Mouse (Mus musculus) heart, adult 2 months (tissue): ENCODE measurements around the gene Ttll2. TPM values are rescaled to one million over a fixed set of nuclear protein-coding genes. Genes with fewer than 3 reads are reported as not detected.
"Not testable (repeated sequence)": the region's sequence is repeated elsewhere in the genome, so short reads cannot be mapped to it uniquely, and the experiment has no call there.

ENCODE experiments used
- DNase-seq, 2 experiments: peaks; one replicate each; pipeline ENCODE4 v3.0.0; 2021
- H3K27ac ChIP-seq: fragments of 200-600 bp; 2 replicates; pipeline ENCODE4 v1.8.1; 2022
- H3K27me3 ChIP-seq: fragments of 200-500 bp; 2 replicates; pipeline ENCODE4 v1.6.1; 2012; ENCODE audit warnings: mild to moderate bottlenecking, low read length, inconsistent platforms, mixed read lengths; ENCODE audit not compliant: control insufficient read depth, insufficient read depth
- H3K36me3 ChIP-seq: fragments of 200-500 bp; 2 replicates; pipeline ENCODE4 v1.6.1; 2012; ENCODE audit warnings: low read length, inconsistent platforms; ENCODE audit not compliant: control insufficient read depth, insufficient read depth
- H3K4me1 ChIP-seq: fragments of 200-500 bp; 2 replicates; pipeline ENCODE4 v1.6.1; 2011; ENCODE audit warnings: low read length; ENCODE audit not compliant: control insufficient read depth, insufficient read depth
- H3K4me3 ChIP-seq: fragments of 200-600 bp; 2 replicates; pipeline ENCODE4 v1.8.1; 2022
- H3K79me2 ChIP-seq: fragments of 200-500 bp; replicated peaks from 2 replicates; pipeline ENCODE4 v1.6.1; 2012; ENCODE audit warnings: mild to moderate bottlenecking, inconsistent platforms, low read length, moderate library complexity, mixed read lengths; ENCODE audit not compliant: control insufficient read depth, insufficient read depth
- H3K9ac ChIP-seq: fragments of 200-500 bp; 2 replicates; pipeline ENCODE4 v1.6.1; 2012; ENCODE audit warnings: low read depth, mild to moderate bottlenecking, control low read depth, inconsistent platforms, low read length, mixed read lengths
- WGBS: fragments of 180-500 bp; shearing (Covaris S2); methylation state at CpG from one replicate; pipeline ENCODE4 v1.1.7; 2018; 5-methylcytosine and 5-hydroxymethylcytosine counted together
- intact Hi-C: fragments of 180-260 bp; cut with DNase I; formaldehyde crosslinking; loops from one replicate; pipeline ENCODE4 v1.15.1; 2025
- polyA plus RNA-seq: library from polyadenylated mRNA; depleted of rRNA; stranded (reverse); fragments of >200 nt; gene quantifications from 2 replicates; pipeline ENCODE4 v1.2.3, GENCODE M21; 2012
- total RNA-seq, 2 experiments: library from RNA; stranded (reverse); gene quantifications; 2 replicates each; pipeline ENCODE4 v1.2.3; 2021

The Ttll2 gene
- total and polyA plus RNA-seq, 3 experiments: 0.08 TPM; not detected in 2

DNA sequence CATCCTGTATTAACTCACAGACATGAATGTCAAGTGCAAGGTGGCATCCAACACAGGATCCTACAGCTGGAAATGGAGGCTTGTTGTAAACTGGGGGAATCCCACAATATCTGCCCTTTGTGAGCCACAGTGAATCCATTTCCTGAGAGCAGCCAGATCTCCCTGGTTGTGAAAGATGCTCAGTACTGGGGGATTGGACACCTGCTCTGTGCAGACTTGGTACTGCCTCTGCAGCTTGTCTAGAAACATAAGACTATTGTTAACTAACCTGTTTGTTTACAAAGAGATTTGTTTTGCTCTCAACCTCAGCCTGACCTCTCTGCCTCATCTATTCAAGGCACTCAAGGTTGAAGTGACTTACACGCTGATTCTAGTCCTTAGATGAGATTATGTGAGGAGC lies 13.8 kb upstream of the Ttll2 start:
- DNase-seq, H3K27me3 ChIP-seq, H3K4me3 ChIP-seq, H3K27ac ChIP-seq, H3K9ac ChIP-seq, H3K36me3 ChIP-seq, intact Hi-C loops, H3K79me2 ChIP-seq, H3K4me1 ChIP-seq: not testable (repeated sequence)
- WGBS: 40% methylated on average over 1 of the region's 1 CpGs

DNA sequence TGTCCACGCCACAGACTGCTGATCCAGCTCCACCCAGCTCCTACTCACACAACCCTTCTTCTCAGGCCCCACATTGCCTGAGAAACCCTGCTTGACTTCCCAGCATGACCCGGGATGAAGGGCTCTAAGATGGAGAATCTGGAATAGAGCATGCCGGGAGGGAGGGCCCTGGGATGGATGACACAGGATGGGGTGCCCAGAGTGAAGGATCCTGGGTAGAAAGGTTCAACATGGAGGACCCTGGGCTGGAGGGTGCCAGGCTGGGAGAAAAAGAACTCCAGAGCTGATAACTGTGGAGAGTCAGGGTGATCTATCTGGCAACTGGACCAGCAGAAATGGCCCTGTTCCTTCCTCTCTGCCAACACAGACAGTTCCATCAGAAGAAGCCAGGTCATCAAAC lies 13.1 kb upstream of the Ttll2 start:
- H3K79me2 ChIP-seq, H3K27ac ChIP-seq, H3K36me3 ChIP-seq, H3K4me3 ChIP-seq, H3K9ac ChIP-seq, H3K27me3 ChIP-seq, DNase-seq, H3K4me1 ChIP-seq, intact Hi-C loops: not testable (repeated sequence)
- 80% methylated on average over 1 of the region's 3 CpGs for WGBS

- DNase-seq: peak; percentile 22 to 30
- intact Hi-C loops, H3K4me3 ChIP-seq, H3K27ac ChIP-seq, H3K79me2 ChIP-seq, H3K4me1 ChIP-seq, H3K27me3 ChIP-seq, H3K36me3 ChIP-seq, H3K9ac ChIP-seq: not testable (repeated sequence)
- 60% methylated on average over 9 of the region's 9 CpGs for WGBS
Measured at GRCm38 (mm10) chr17:7360749-7361465, 8.4 kb upstream of the Ttll2 start.

- H3K36me3 ChIP-seq, H3K9ac ChIP-seq, H3K4me3 ChIP-seq, intact Hi-C loops, H3K27me3 ChIP-seq, H3K79me2 ChIP-seq, H3K4me1 ChIP-seq, H3K27ac ChIP-seq, DNase-seq: not testable (repeated sequence)
- WGBS: 88% methylated on average over 4 of the region's 4 CpGs
Measured at GRCm38 (mm10) chr17:7359806-7360205, 7.3 kb upstream of the Ttll2 start.

GRCm38 (mm10) chr17:7348765-7349164 lies 3.7 kb downstream of the Ttll2 start:
- not testable (repeated sequence) for H3K9ac ChIP-seq

GRCm38 (mm10) chr17:7337381-7337780 lies 15.1 kb downstream of the Ttll2 start:
- H3K36me3 ChIP-seq, H3K27me3 ChIP-seq, intact Hi-C loops, DNase-seq, H3K9ac ChIP-seq, H3K79me2 ChIP-seq, H3K4me3 ChIP-seq, H3K4me1 ChIP-seq, H3K27ac ChIP-seq: not testable (repeated sequence)
- 26% methylated on average over 7 of the region's 9 CpGs for WGBS

More at GRCm38 (mm10) chr17:7348765-7349164, 3.7 kb downstream of the Ttll2 start:
- H3K27me3 ChIP-seq, DNase-seq, H3K36me3 ChIP-seq, H3K4me3 ChIP-seq, H3K27ac ChIP-seq, H3K79me2 ChIP-seq, intact Hi-C loops, H3K4me1 ChIP-seq: not testable (repeated sequence)
- 38% methylated on average over 2 of the region's 3 CpGs for WGBS

- intact Hi-C loops, H3K27ac ChIP-seq, H3K79me2 ChIP-seq, H3K27me3 ChIP-seq, H3K36me3 ChIP-seq, DNase-seq, H3K4me3 ChIP-seq, H3K9ac ChIP-seq, H3K4me1 ChIP-seq: not testable (repeated sequence)
- WGBS: 54% methylated on average over 4 of the region's 5 CpGs
Measured at GRCm38 (mm10) chr17:7332745-7333144, 19.8 kb downstream of the Ttll2 start.

- intact Hi-C loops, H3K27me3 ChIP-seq, H3K27ac ChIP-seq, H3K4me3 ChIP-seq, H3K9ac ChIP-seq, H3K79me2 ChIP-seq, DNase-seq, H3K4me1 ChIP-seq, H3K36me3 ChIP-seq: not testable (repeated sequence)
- 55% methylated on average over 8 of the region's 8 CpGs for WGBS
Measured at GRCm38 (mm10) chr17:7326415-7326814, 26.1 kb downstream of the Ttll2 start.

- H3K27me3 ChIP-seq, H3K4me3 ChIP-seq, H3K4me1 ChIP-seq, intact Hi-C loops, H3K79me2 ChIP-seq, DNase-seq, H3K9ac ChIP-seq, H3K27ac ChIP-seq, H3K36me3 ChIP-seq: not testable (repeated sequence)
- 93% methylated on average over 5 of the region's 5 CpGs for WGBS
Measured at GRCm38 (mm10) chr17:7324346-7324745, 28.1 kb downstream of the Ttll2 start, which contains the start of gene Tcp10a. TSS of gene Tcp10a (plus strand) at chr17:7324646.

- H3K36me3 ChIP-seq, DNase-seq, H3K4me1 ChIP-seq, H3K9ac ChIP-seq, H3K4me3 ChIP-seq, H3K27ac ChIP-seq, H3K27me3 ChIP-seq, intact Hi-C loops, H3K79me2 ChIP-seq: not testable (repeated sequence)
- 75% methylated on average over 6 of the region's 6 CpGs for WGBS
Measured at GRCm38 (mm10) chr17:7319789-7320188, 32.7 kb downstream of the Ttll2 start.
